Mouse (Mus musculus) kidney, adult 2 months (tissue): Measurements from ENCODE around the gene Fxyd5.

ENCODE experiments used
- CTCF ChIP-seq: fragments of 200-500 bp; conservative IDR thresholded peaks from 2 replicates; pipeline ENCODE4 v1.5.1; 2011; ENCODE audit warnings: low read depth, mild to moderate bottlenecking, control low read depth, low read length, moderate library complexity, mixed read lengths; ENCODE audit not compliant: insufficient read depth, insufficient read length
- POLR2A ChIP-seq: fragments of 200-500 bp; IDR thresholded peaks from one replicate; pipeline ENCODE4 v1.6.1; 2011; ENCODE audit warnings: low read depth, low read length, control low read depth

DNA sequence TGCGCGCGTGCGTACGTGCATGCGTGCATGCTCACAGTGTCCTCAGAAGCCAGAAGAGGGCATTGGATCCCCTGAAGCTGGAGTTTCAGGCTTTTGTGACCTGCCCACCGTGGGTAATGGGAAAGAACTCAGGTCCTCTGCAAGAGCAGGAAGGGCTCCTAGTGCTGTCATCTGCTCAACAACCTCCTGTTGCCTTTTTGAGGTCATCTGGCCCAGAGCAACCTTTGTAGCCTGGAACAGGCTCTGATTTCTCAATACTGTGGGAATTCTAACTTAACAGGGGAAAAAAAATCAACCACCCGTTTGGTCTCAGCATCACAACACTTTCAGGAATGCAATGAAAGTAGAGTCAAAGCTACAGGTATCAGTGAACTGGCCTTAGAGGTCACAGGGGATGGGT, 37.4 kb upstream of the Fxyd5 start:
- TF ChIP-seq CTCF (no peak), POLR2A (no peak)
